Mouse (Mus musculus) urinary bladder, adult 2 months (tissue): ENCODE data around the gene Dst. TPM values are rescaled to one million over a fixed set of nuclear protein-coding genes. Genes with fewer than 3 reads are reported as not detected.
"Not testable (repeated sequence)": the region's sequence is repeated elsewhere in the genome, so short reads cannot be mapped to it uniquely, and the experiment has no call there.

ENCODE experiments used
- DNase-seq: peaks from one replicate; pipeline ENCODE4 v3.0.0; 2022; ENCODE audit warnings: low spot score
- polyA plus RNA-seq: library from polyadenylated mRNA; depleted of rRNA; stranded (reverse); fragments of >200 nt; gene quantifications from 2 replicates; pipeline ENCODE4 v1.2.3, GENCODE M21; 2012

The Dst gene
- polyA plus RNA-seq, 1 experiment: 77.4 TPM

- no peak for DNase-seq
Observed at GRCm38 (mm10) chr1:34063943-34064342, 155.9 kb downstream of the Dst start.

GRCm38 (mm10) chr1:34065551-34066048, 157.6 kb downstream of the Dst start:
- DNase-seq: no peak

GRCm38 (mm10) chr1:34066401-34066800, 158.4 kb downstream of the Dst start:
- DNase-seq: not testable (repeated sequence)

DNA sequence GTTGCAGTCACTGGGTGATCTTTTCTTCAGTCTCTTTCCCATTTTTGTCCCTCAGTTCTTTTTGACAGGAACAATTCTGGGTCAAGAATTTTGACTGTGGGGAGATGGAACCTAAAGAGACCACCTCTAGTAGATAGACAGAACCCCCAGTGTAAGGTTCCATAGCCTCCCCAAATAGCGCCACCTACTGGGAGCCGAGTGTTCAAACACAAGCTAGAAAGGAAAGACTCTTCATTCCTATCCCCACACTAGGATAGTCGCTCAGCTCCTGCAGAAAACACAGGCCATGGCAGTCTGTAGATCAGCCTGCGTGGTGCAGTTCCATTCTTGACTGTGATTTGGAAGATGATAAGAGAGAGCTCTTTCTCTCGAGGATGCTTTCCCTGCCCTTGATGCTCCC, 160.3 kb downstream of the Dst start:
- DNase-seq: no peak

DNA sequence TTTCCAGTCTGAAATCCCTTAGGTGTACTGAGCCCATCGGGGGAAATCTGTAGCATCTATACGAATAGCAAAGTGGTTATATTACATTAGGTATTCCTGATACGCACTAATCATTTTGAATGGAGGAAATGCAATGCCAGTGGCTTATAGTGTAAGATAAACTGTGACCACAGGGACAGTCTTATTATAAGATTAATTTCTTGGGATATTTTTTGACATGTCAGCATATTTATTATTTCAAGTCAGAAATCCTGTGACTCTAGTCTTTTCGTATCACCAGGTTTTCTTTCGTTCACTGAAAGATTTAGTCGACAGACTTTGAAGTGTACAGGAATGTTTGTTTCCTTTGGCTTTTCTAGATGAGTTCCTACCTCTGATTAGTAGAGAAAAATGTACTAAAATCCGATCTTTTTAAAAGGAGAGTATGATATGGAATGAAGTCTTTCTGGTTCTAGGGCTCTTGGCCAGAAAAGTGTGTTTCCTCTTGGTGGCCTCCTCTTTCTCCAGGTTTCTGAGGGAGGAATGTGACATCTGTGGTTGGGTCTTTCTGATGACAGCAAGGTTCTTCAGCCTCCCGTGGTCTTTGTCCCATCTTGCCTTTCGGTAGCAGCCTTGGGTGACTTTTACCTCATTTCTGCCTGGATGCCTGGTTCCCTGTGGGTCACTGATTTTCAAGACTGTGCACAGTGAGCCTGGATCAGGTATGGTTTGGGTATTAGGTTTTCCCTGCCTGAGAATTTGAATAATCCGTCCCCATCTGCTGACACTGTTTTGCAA, 161.7 kb downstream of the Dst start:
- DNase-seq: no peak

- DNase-seq: no peak
Observed at GRCm38 (mm10) chr1:34070474-34070873, 162.4 kb downstream of the Dst start.

GRCm38 (mm10) chr1:34070991-34071639, 163.1 kb downstream of the Dst start:
- DNase-seq: no peak

DNA sequence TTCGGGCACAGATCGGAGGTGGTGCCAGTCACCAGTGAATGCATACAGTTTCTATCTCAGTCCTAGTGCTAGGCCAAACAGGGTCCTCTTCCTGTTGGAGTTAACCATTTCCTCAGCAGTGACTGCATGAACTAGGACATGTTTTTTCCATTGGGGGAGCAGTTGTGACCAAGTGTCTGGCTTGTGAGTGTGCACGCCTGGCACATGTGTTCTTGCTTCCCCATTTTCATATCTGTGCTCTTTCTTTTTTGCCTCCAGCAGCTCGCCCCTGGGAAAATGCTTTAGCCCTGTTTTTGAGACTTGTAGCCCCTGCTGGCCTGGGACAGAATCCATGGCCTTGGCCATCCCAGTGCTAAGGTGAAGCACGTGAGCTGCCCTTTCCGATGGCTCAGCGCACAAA, 164.2 kb downstream of the Dst start:
- DNase-seq: no peak

DNA sequence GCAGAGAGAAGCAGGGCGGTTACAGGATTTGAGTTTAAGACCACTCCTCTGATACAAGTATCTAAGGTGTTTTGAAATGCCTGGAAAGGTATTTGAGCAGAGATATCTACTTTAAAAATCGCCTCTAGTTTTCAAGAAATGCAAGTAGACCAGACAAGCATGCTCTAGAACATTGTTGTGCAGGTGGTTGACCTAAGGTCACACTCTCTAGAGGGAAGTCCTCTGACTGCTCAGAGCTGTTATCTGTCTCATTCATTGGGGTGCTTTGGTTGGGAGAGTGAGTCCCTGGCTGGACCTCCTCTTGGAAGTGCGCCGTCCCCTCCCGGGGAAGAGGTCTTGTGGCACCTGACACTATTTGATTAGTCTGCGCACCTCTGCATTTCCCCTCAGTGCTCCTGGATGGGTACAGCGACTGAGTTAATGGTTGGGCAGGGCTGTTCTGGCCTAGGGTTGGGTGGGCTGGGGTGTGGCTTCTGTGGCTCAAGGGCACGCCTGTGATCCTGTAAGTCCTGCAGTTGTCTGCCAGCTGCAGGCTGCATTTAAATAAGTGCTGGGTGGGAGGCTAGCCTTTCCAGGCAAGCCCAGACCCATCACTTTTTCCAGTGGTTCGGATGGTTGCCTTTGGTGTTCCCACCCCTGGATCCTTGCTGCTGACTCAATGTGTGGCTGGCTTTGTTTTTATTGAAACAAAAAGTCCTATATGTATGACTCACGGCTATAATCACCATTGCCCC, 165.6 kb downstream of the Dst start:
- no peak for DNase-seq

DNA sequence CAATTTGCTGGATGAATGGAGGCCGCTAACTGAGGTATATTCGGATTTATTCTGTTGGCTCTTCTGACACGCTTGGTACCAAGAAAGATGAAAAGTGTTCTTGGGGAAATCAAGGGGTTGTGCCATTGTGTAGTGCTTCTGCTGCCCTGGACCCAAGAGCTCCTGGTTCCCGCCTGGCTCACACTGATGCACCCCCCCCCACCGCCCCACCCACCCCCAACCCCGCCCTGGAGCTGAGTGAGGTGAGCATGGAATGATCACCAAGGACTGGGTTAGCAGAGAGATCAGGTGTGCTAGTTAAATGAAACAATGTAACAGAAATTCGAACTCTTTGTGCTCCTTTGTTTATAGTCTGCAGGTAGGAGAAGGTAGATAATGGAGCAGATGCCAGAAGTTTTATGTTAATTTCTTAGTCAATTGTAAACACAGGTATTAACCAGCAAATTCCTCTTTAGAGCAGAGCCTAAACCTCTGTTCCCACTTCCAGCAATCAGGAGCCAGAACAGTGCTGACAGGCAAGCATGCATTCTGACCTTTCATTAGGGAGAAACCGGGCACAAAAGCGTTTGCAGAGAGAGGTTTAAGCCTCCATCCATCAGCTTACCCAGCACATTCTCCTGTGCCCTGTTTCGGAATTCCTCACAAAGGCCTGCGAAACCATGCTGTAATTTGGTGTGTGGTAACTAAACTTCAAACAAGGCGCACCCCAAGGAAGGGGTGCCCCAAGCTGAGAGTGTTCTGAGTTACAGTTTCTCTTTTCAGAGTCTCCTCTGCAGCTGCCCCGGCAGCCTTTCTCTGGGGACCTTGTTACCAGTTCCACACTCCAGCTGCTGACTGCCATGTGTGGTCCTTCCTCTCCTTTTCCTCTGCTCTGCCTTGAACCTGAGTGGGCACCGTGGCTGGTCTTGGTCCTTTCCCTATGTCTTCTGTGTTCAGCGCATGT, 166.5 kb downstream of the Dst start:
- no peak for DNase-seq

DNA sequence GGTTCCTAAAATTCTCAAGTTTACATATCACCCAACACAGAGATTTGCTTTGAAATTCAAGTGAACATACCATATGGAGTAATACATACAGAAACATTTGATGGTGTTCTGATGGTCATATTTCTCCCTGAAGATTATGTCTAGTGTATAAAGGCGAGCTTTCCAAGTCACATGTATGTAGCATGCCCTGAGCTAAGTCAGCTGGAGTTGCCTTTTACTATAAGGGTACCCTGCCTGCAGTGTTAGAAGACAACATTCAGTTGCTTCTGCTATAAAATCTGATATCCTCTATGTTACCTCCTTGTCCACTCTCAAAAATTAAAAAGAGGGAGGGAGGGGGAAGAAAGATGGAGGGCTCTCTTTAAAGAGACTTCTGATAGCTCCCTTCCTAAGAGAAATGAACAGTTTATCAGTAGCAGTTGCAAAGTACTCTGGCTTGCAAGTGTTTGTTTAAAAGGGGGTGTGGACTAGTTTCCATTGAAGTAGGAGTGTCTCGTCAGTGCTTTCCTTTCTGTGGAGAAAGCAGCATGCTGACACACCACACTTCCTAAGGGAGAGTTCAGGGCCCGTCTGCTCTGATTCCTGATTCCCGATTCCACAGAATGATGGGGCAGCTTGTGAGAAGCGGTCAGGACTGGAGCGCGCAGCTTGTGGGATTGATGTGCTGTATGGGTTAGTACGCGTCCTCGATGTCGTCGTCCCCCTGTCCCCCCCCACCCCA, 168.8 kb downstream of the Dst start:
- no peak for DNase-seq

DNA sequence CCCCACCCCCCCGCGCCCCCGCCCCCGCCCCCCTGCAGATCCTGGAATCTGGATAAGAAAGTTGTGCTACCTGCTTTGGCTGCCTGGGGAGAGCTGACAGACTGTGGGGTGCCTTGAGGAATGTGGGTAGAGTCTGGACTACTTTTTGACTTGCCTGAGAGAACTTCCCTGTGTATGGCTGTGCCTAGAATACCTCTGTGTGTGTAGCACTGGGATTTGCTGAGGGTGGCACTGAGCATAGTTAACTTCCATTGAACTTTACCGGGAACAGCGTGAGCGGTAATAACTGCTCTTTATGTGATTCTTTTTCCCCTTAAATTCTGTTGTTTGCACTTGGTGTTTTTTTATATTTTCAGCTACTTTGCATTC, 169.4 kb downstream of the Dst start:
- DNase-seq: no peak

GRCm38 (mm10) chr1:34077941-34078340, 169.9 kb downstream of the Dst start:
- no peak for DNase-seq

GRCm38 (mm10) chr1:34089011-34089410, 181.0 kb downstream of the Dst start:
- no peak for DNase-seq

GRCm38 (mm10) chr1:34090700-34091099, 182.7 kb downstream of the Dst start:
- DNase-seq: no peak

DNA sequence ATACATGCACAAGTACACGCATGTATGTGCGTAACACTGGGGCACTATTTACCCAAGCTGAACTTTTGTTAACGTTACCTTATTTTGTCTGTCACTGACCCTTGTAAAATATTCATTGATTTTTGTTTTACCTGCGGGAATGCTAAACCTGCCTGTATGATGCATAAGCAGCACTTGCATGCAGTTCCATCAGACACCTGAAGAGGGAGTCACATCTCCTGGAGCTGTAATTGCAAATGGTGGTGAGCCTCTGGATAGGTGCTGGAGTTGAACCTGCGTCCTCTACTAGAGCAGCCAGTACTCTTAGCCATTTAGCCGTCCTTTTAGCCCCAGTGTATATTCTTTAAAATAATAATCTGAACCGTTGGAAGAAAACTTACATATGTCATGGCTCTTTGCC, 185.6 kb downstream of the Dst start:
- no peak for DNase-seq

DNA sequence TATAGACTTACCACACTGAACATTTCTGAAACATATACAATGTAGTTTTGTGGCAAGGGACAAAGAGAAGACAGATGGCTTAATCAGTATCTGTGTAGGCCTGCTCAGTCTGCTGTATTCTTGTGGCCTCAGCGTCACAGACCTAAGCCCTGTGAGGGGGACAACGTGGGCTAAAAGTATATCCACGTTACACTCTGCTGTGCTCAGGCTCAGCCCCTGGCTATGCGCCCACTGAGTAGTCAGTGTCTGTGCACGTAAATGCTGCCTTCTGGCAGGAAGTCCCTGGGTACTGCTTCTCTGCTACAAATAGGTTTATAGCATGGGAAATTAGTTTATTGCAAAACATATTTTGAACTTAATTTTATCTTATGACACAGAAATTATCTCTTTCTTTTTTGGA, 186.3 kb downstream of the Dst start:
- DNase-seq: no peak

GRCm38 (mm10) chr1:34095173-34095572, 187.1 kb downstream of the Dst start:
- no peak for DNase-seq

GRCm38 (mm10) chr1:34096923-34097322, 188.9 kb downstream of the Dst start:
- DNase-seq: no peak

GRCm38 (mm10) chr1:34097640-34098039, 189.6 kb downstream of the Dst start:
- no peak for DNase-seq

DNA sequence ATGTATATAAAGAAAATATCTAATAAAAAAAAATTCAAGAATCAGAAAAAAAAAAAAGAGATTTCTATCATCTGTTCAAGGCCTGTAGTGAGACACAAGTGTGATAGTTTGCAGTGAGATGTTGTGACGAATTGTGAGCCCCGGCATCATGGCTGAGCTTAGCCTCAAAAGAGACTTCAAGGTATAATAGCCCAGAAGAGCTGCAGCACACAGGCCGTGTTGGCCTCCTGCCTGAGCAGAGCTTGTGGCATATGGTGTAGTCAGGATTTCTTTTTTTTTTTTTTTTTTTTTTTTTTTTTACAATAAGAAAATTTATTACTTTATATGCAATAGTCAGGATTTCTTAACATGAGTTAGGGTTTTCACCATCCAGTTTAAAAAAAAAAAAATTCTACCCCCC, 191.4 kb downstream of the Dst start:
- no peak for DNase-seq
